Mouse (Mus musculus) hindbrain, postnatal 0 days (tissue): ENCODE data around the gene Ptprd. TPM values are rescaled to one million over a fixed set of nuclear protein-coding genes. Genes with fewer than 3 reads are reported as not detected.
A peak's percentile ranks its signal among the peaks of the same experiment; 100 is the strongest.

Experiments
- ATAC-seq: fragments of 200-750 bp; cut with Nextera tagmentation; 2 replicates; pipeline ENCODE4 v1.8.0; 2017; ENCODE audit warnings: mild to moderate bottlenecking, moderate TSS enrichment, moderate library complexity
- DNase-seq: peaks from one replicate; pipeline ENCODE4 v3.0.0-alpha.2; 2015; ENCODE audit warnings: low spot score
- H3K27ac ChIP-seq: fragments of 300-500 bp; sonication (generic); 2 replicates; pipeline ENCODE4 v1.5.1; 2014; ENCODE audit warnings: mild to moderate bottlenecking
- H3K27me3 ChIP-seq: fragments of 300-500 bp; sonication (generic); 2 replicates; pipeline ENCODE4 v1.6.1; 2014; ENCODE audit warnings: low read length, mixed read lengths; ENCODE audit not compliant: insufficient read depth
- H3K36me3 ChIP-seq: fragments of 300-500 bp; sonication (generic); 2 replicates; pipeline ENCODE4 v1.6.1; 2014; ENCODE audit warnings: low read length, mixed read lengths; ENCODE audit not compliant: insufficient read depth
- H3K4me1 ChIP-seq: fragments of 300-500 bp; sonication (generic); 2 replicates; pipeline ENCODE4 v1.6.1; 2014; ENCODE audit warnings: antibody characterized with exemption, low read length, mixed read lengths; ENCODE audit not compliant: insufficient read depth
- H3K4me2 ChIP-seq: fragments of 300-500 bp; sonication (generic); 2 replicates; pipeline ENCODE4 v1.6.1; 2014; ENCODE audit warnings: low read depth, mild to moderate bottlenecking, low read length, moderate library complexity, mixed read lengths
- H3K4me3 ChIP-seq: fragments of 300-500 bp; sonication (generic); 2 replicates; pipeline ENCODE4 v1.5.1; 2014; ENCODE audit warnings: low read length
- H3K9ac ChIP-seq: fragments of 300-500 bp; sonication (generic); replicated peaks from 2 replicates; pipeline ENCODE4 v1.6.1; 2014; ENCODE audit warnings: mild to moderate bottlenecking, low read length, moderate library complexity, mixed read lengths
- H3K9me3 ChIP-seq: fragments of 300-500 bp; sonication (generic); 2 replicates; pipeline ENCODE4 v1.6.1; 2016; ENCODE audit warnings: low read length, mixed read lengths
- CTCF ChIP-seq: IDR thresholded peaks from 2 replicates; pipeline ENCODE4 v1.5.1; 2016; ENCODE audit warnings: antibody characterized with exemption, control low read depth, low read depth
- WGBS: fragments of 180-500 bp; shearing (Covaris S2); extraction: QIAGEN DNeasy Blood & Tissue Kit; methylation state at CpG from one replicate; pipeline ENCODE4 v1.1.7; 2014; 5-methylcytosine and 5-hydroxymethylcytosine counted together
- polyA plus RNA-seq: library from polyadenylated mRNA; unstranded; fragments of >200 nt; fragmentation: Nextera tagmentation; extraction: Ambion mirVana; gene quantifications from 2 replicates; pipeline ENCODE4 v1.2.1, GENCODE M21; 2015
- total RNA-seq: library from RNA; depleted of rRNA; stranded (reverse); fragments of >200 nt; gene quantifications from 2 replicates; pipeline ENCODE4 v1.2.3, GENCODE M21; 2014

Gene Ptprd
- total and polyA plus RNA-seq, 2 experiments from 2014 or later = 56.3 to 96.0 TPM

DNA sequence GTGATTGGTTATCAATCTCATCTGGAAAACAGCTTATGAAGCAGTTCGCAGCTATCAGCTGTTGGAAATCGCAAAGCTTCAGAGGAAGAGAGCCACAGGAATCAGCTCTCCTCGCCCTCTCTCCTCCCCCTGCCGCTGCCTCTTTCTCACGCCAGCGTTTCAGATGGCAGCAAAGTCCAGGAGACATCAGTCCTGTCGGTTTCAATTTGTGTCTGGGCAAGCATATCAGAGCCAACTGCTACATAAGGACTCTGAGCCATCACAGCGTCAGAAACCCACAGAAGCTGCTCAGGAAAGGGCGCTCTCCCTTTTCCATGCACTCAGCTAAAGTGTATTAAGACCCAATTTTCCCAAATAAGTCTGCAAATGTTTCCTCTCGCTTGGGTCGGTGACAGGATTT, 1884.4 kb downstream of the Ptprd start:
- Histone ChIP-seq H3K27me3 (no peaks in the 10 kb centered on the region), H3K9me3 (no peaks in the 10 kb centered on the region), H3K36me3 (no peaks in the 10 kb centered on the region), H3K4me3 (peak overlapping the region; percentile 20), H3K4me2 (peak overlapping the region; percentile 52), H3K27ac (peak overlapping the region; percentile 70), H3K9ac (peak overlapping the region; percentile 38; the same call in 1 of the 2 replicates), H3K4me1 (peaks cover 11% of the 10 kb centered on the region; the same call in 1 of the 2 replicates)
- 9% methylated on average over 11 of the region's 11 CpGs for WGBS
- DNase-seq (peak; percentile 89), ATAC-seq (peak; percentile 83)
- no peak for TF ChIP-seq CTCF

DNA sequence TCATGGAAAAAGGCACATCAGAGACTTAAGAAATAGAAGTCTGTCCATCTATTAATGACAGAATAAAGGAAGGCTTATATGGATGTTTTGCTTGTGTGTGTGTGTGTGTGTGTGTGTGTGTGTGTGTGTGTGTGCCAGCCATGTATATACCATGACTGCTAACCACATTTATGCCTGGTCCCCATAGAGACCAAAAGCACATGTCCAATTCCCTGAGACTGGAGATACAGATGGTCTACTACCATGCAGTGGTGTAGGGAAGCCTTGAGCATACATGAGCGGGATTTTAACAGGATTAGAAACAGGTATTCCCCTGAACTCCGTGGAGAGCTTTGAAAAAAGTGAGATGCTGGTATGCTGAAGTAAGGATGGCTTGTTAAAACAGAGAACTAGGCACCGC, 1886.1 kb downstream of the Ptprd start:
- H3K4me3 ChIP-seq = no peak overlapping the region
- peaks cover 11% of the 10 kb centered on the region; the same call in 1 of the 2 replicates for H3K4me1 ChIP-seq
- H3K4me2 ChIP-seq = no peak overlapping the region
- H3K36me3 ChIP-seq = no peaks in the 10 kb centered on the region
- 87% methylated on average over 3 of the region's 3 CpGs for WGBS
- H3K9me3 ChIP-seq = no peaks in the 10 kb centered on the region
- no peak for DNase-seq
- TF ChIP-seq CTCF = no peak
- ATAC-seq = 0 out of 2 replicates have a peak, but pooled peaks have one; percentile 27
- no peak overlapping the region for H3K9ac ChIP-seq
- H3K27ac ChIP-seq = no peak overlapping the region
- H3K27me3 ChIP-seq = no peaks in the 10 kb centered on the region

DNA sequence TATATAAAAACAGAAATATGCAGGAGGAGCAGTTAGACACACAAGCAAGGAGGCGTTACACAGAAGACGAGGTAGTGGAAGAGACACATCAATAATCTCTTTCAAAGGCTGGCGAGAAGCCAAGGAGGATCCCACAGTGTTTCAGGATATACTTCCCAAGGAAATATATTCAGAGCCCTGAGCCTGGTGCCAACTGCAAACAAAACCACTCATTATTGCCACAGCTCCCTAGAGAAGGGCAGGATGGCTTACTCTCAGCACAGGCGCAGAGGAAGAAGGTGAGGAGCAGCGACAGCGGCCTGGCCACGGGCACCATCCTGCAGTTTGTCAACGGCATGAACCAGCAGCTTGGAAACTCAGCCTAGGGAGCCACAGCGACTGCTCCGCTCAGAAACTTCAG, 1886.8 kb downstream of the Ptprd start:
- ATAC-seq (peak; percentile 61), DNase-seq (peak; percentile 71)
- Histone ChIP-seq H3K9ac (no peak overlapping the region), H3K9me3 (no peaks in the 10 kb centered on the region), H3K36me3 (no peaks in the 10 kb centered on the region), H3K27me3 (no peaks in the 10 kb centered on the region), H3K4me2 (no peak overlapping the region), H3K27ac (no peak overlapping the region), H3K4me3 (no peak overlapping the region), H3K4me1 (peaks cover 11% of the 10 kb centered on the region; the same call in 1 of the 2 replicates)
- WGBS = 21% methylated on average over 10 of the region's 10 CpGs
- TF ChIP-seq CTCF = no peak

DNA sequence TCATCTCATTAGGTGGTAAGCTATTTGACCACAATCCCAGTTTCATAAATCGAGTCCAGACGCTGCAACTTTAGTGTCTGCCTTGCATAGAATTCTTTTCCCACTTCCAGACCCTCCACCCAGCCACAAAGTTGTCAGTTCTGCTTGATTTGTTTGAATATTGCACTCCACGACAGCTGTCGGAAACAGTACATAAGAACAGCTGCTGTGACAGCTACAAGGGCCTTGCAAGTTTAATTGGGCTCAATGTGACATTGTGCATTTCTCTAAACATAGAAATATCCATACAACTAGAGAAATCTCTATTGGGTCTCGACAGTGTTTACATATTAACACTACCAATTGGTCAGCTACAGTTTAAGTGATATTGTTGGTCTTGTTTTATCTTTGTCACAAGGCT, 1887.3 kb downstream of the Ptprd start:
- H3K4me2 ChIP-seq = no peak overlapping the region
- H3K4me3 ChIP-seq = no peak overlapping the region
- no peak for TF ChIP-seq CTCF
- no peak overlapping the region for H3K9ac ChIP-seq
- H3K36me3 ChIP-seq = no peaks in the 10 kb centered on the region
- H3K27me3 ChIP-seq = no peaks in the 10 kb centered on the region
- 31% methylated on average over 5 of the region's 5 CpGs for WGBS
- no peak overlapping the region for H3K27ac ChIP-seq
- peak; percentile 34 for DNase-seq
- H3K9me3 ChIP-seq = no peaks in the 10 kb centered on the region
- H3K4me1 ChIP-seq = peaks cover 11% of the 10 kb centered on the region; the same call in 1 of the 2 replicates
- peak; percentile 55 for ATAC-seq

DNA sequence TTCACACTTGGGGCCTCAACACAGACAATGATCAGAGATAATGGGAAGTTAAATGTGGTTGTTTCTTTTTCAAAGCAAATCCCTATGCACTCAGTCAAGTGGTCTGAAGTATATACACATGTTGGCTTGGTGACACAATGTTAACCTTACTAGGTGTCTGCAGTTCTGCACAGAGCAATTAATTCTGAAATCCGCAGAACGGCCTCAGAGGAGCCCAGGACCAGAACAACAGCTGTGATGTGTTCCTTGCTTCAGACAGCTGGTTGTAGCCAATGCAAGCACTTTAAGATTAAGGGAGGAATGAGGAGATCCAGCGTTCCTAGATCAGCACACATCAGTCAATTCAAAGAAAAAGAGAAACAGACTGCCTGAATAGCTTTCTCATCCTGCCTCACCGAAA, 1891.9 kb downstream of the Ptprd start:
- no peaks in the 10 kb centered on the region for H3K36me3 ChIP-seq
- ATAC-seq (no peak), DNase-seq (no peak)
- H3K27me3 ChIP-seq = no peaks in the 10 kb centered on the region
- no peak for TF ChIP-seq CTCF
- H3K9ac ChIP-seq = no peak overlapping the region
- no peak overlapping the region for H3K4me2 ChIP-seq
- H3K9me3 ChIP-seq = no peaks in the 10 kb centered on the region
- no peak overlapping the region for H3K4me3 ChIP-seq
- H3K27ac ChIP-seq = no peak overlapping the region
- H3K4me1 ChIP-seq = peaks cover 5% of the 10 kb centered on the region; the same call in 1 of the 2 replicates
- 74% methylated on average over 4 of the region's 4 CpGs for WGBS

DNA sequence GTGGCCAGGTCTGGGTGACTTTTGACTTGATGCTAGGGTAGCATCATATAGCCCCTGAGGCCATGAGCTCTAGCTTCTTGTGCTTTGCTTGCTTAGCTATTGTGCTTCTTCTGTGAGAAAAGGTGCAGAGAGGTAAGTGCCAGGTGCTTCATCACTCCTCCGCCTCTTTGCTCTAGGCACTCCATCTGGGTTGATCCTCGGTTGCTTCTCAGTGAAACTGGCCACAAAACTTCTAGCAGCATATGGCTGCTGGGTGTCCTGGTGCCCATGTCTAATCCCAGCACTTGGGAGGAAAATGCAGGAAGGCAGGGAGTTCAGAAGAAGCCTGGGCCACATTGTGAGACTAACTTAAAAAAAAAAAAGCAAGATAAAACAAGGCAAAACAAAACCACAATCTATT, 1895.8 kb downstream of the Ptprd start:
- H3K27me3 ChIP-seq = no peaks in the 10 kb centered on the region
- no peak overlapping the region for H3K4me3 ChIP-seq
- H3K4me1 ChIP-seq = no peaks in the 10 kb centered on the region
- H3K9ac ChIP-seq = no peak overlapping the region
- WGBS = 88% methylated on average over 2 of the region's 2 CpGs
- DNase-seq = no peak
- no peaks in the 10 kb centered on the region for H3K36me3 ChIP-seq
- no peak overlapping the region for H3K27ac ChIP-seq
- no peak overlapping the region for H3K4me2 ChIP-seq
- no peak for TF ChIP-seq CTCF
- H3K9me3 ChIP-seq = no peaks in the 10 kb centered on the region
- no peak for ATAC-seq

DNA sequence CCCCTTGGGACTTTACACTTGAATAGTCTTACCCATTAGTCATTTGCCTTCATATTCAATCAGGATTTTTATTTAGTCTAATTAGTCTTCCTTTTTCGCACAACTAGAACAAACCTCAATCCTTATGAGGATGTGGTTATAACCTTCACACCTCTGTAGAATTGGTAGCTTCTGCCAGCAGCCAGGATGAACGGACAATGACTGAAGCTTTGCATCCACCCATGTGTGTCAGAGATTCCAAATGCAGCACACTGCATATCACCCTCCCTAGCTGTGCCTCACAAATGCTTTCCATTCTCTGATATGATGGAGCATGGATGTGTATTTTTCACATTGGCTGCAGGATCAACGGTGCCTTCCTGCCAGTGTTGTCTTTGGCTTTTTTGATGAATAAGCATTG, 1898.0 kb downstream of the Ptprd start:
- 48% methylated on average over 3 of the region's 3 CpGs for WGBS
- Histone ChIP-seq H3K36me3 (no peaks in the 10 kb centered on the region), H3K4me1 (no peaks in the 10 kb centered on the region), H3K4me2 (no peak overlapping the region), H3K4me3 (no peak overlapping the region), H3K9me3 (no peaks in the 10 kb centered on the region), H3K27ac (no peak overlapping the region), H3K27me3 (no peaks in the 10 kb centered on the region), H3K9ac (no peak overlapping the region)
- DNase-seq = peak; percentile 43
- ATAC-seq = 0 out of 2 replicates have a peak, but pooled peaks have one; percentile 29
- no peak for TF ChIP-seq CTCF
